28 mouse cellular contexts compared by ENCODE assay signal in genomic region chr6:99402370-99402769, GRCm38 (mm10).
A peak's percentile ranks its signal among the peaks of the same experiment; 100 is the strongest.
DNase-seq lines count a peak whose midpoint lies in the region; ATAC-seq and TF ChIP-seq lines count a peak whose summit lies in the region.
"Had no signal": no experiment of that assay in that cellular context is flagged by ENCODE, and none has a peak within 500 bp of the region (broad histone marks: within the 10 kb centered on the region; RNA-seq: fewer than 3 reads in every experiment).

No protein-coding gene starts in this region.

- peak; percentile 8 for ATAC-seq in CD4-positive, CD25-positive, alpha-beta regulatory T cell, adult 4 months
- ATAC-seq in midbrain, postnatal 0 days (ENCODE audit: low FRiP score), result no peak
- ATAC-seq: forebrain, postnatal 0 days had no signal

- no peaks in the 10 kb centered on the region for H3K79me2 ChIP-seq in myocyte (ENCODE audit: control insufficient read depth, insufficient read depth)

- no peak overlapping the region for H3K9ac ChIP-seq in midbrain, postnatal 0 days (replicated peaks; ENCODE audit: low read length, poor library complexity, severe bottlenecking)
- H3K9ac ChIP-seq: forebrain, postnatal 0 days; heart, embryonic 13.5 days; hindbrain, embryonic 15.5 days; kidney, embryonic 15.5 days; limb, embryonic 12.5 days; liver, embryonic 15.5 days; lung, embryonic 14.5 days; midbrain, embryonic 12.5 days had no signal

- H3K27ac ChIP-seq in midbrain, postnatal 0 days (ENCODE audit: low read depth, low read length), result no peak overlapping the region
- H3K27ac ChIP-seq: heart, embryonic 13.5 days; hindbrain, embryonic 15.5 days; kidney, embryonic 15.5 days; left cerebral cortex, adult 2 months; limb, embryonic 12.5 days; liver, embryonic 15.5 days; midbrain, embryonic 12.5 days had no signal

- H3K27me3 ChIP-seq in myocyte (ENCODE audit: control insufficient read depth, insufficient read depth, insufficient read length), result no peaks in the 10 kb centered on the region
- no peaks in the 10 kb centered on the region for H3K27me3 ChIP-seq in midbrain, postnatal 0 days (ENCODE audit: insufficient read depth, low read length)
- H3K27me3 ChIP-seq: heart, embryonic 13.5 days; hindbrain, embryonic 15.5 days; kidney, embryonic 15.5 days; limb, embryonic 12.5 days; liver, embryonic 15.5 days; midbrain, embryonic 12.5 days had no signal

- H3K4me2 ChIP-seq in myocyte (ENCODE audit: low read depth), result no peak overlapping the region
- H3K4me2 ChIP-seq in midbrain, postnatal 0 days (ENCODE audit: low read depth, low read length, poor library complexity, severe bottlenecking), result no peak overlapping the region
- H3K4me2 ChIP-seq: heart, embryonic 13.5 days; hindbrain, embryonic 15.5 days; kidney, embryonic 15.5 days; limb, embryonic 12.5 days; liver, embryonic 15.5 days; lung, embryonic 14.5 days; midbrain, embryonic 12.5 days had no signal

- TF ChIP-seq CTCF in midbrain, postnatal 0 days (IDR thresholded peaks at IDR 0.05), result no peak

- no peak for TF ChIP-seq POLR2A in myocyte (IDR thresholded peaks at IDR 0.05; ENCODE audit: insufficient read length, low read depth)

- no peaks in the 10 kb centered on the region for H3K4me1 ChIP-seq in midbrain, postnatal 0 days (ENCODE audit: insufficient read depth, low read length)

- no peaks in the 10 kb centered on the region for H3K9me3 ChIP-seq in midbrain, postnatal 0 days (ENCODE audit: low read length)
- H3K9me3 ChIP-seq: heart, embryonic 13.5 days; hindbrain, embryonic 10.5 days; hindbrain, embryonic 15.5 days; kidney, embryonic 15.5 days; limb, embryonic 12.5 days; liver, embryonic 15.5 days; midbrain, embryonic 12.5 days had no signal

- peak; percentile 48 for DNase-seq in thymus, postnatal 0 days (ENCODE audit: low spot score)
- DNase-seq in thymus, postnatal 10 days (ENCODE audit: low spot score in 2 of 2), result no peak
- DNase-seq in thymus, postnatal 4 days, result peak; percentile 25
- no peak for DNase-seq in left cerebral cortex, adult 18-20 months (ENCODE audit: low spot score in 2 of 2)
- DNase-seq in cerebellum, adult 11-12 months, result no peak
- DNase-seq in midbrain, postnatal 0 days (ENCODE audit: low spot score), result no peak
- DNase-seq: adrenal gland, adult 2 months; cerebellum, adult 8-10 months; cerebellum, postnatal 36 days; forebrain, postnatal 0 days; gastrocnemius, postnatal 10 days; heart, postnatal 10 days; kidney, adult 11 months; kidney, postnatal 25 days; lung, embryonic 14.5 days; lung, postnatal 14 days; right cerebral cortex, postnatal 4 days had no signal

- no peaks in the 10 kb centered on the region for H3K36me3 ChIP-seq in myocyte (ENCODE audit: control insufficient read depth, insufficient read depth)
- no peaks in the 10 kb centered on the region for H3K36me3 ChIP-seq in midbrain, postnatal 0 days (ENCODE audit: insufficient read depth, low read length)
- H3K36me3 ChIP-seq: hindbrain, embryonic 15.5 days; kidney, embryonic 15.5 days; limb, embryonic 12.5 days had no signal

- no peak overlapping the region for H3K4me3 ChIP-seq in myocyte
- no peak overlapping the region for H3K4me3 ChIP-seq in midbrain, postnatal 0 days (ENCODE audit: low read depth, low read length)
- H3K4me3 ChIP-seq: erythroblast, embryonic 14.5 days; heart, embryonic 13.5 days; hindbrain, embryonic 10.5 days; hindbrain, embryonic 15.5 days; kidney, embryonic 15.5 days; left cerebral cortex, adult 2 months; limb, embryonic 12.5 days; liver, embryonic 15.5 days; midbrain, embryonic 12.5 days had no signal

- 69% methylated on average over 3 of the region's 3 CpGs for WGBS in midbrain, postnatal 0 days

- no peak overlapping the region for H3ac ChIP-seq in myocyte (ENCODE audit: control insufficient read depth, insufficient read length)

TF ChIP-seq in myocyte, 11 proteins besides CTCF, POLR2A, EP300 and RAD21:
- TF ChIP-seq TCF3 (IDR thresholded peaks at IDR 0.05; ENCODE audit: insufficient read length, low read depth), result no peak
- TF ChIP-seq MYOG (IDR thresholded peaks at IDR 0.05; ENCODE audit: control insufficient read depth in 1 of 3, insufficient read depth in 1 of 3, insufficient read length in 2 of 3, low read depth in 2 of 3), result peak in 1 of 3 experiments; percentile 37
- TF ChIP-seq MYOD1 (IDR thresholded peaks at IDR 0.05; ENCODE audit: control insufficient read depth in 1 of 3, insufficient read length in 2 of 3, low read depth in 2 of 3), result peak in 2 of 3 experiments; percentile 74 to 85

Comparison
In these comparisons a context has a peak if more than half of its experiments do, and no peak if none do; other contexts are left out.
1. DNase-seq: peak in thymus, postnatal 0 days (single experiment) and thymus, postnatal 4 days (single experiment); none in thymus, postnatal 10 days (0 of 2), left cerebral cortex, adult 18-20 months (0 of 2), cerebellum, adult 11-12 months (single experiment) and midbrain, postnatal 0 days (single experiment).